Mouse (Mus musculus) liver, embryonic 14.5 days (tissue): ENCODE data around the gene Zbtb1. TPM values are rescaled to one million over a fixed set of nuclear protein-coding genes. Genes with fewer than 3 reads are reported as not detected.

Experiments used
- ATAC-seq: fragments of 200-750 bp; cut with Nextera tagmentation; 2 replicates; pipeline ENCODE4 v1.8.0; 2017; ENCODE audit warnings: moderate number of reproducible peaks, mild to moderate bottlenecking, moderate library complexity; ENCODE audit not compliant: insufficient read depth
- DNase-seq, 3 experiments: peaks; one replicate each; pipeline ENCODE4 v3.0.0-alpha.2; 2012 to 2013; ENCODE audit warnings: low read depth in 3 of 3, low spot score in 3 of 3
- H3K27ac ChIP-seq: fragments of 300-500 bp; sonication (generic); 2 replicates; pipeline ENCODE4 v1.5.1; 2014; ENCODE audit warnings: moderate library complexity, mild to moderate bottlenecking, control low read depth, inconsistent platforms
- H3K27me3 ChIP-seq: fragments of 300-500 bp; sonication (generic); 2 replicates; pipeline ENCODE4 v1.6.1; 2014; ENCODE audit warnings: mild to moderate bottlenecking, low read length, moderate library complexity; ENCODE audit not compliant: control insufficient read depth, insufficient read depth
- H3K36me3 ChIP-seq: fragments of 300-500 bp; sonication (generic); replicated peaks from 2 replicates; pipeline ENCODE4 v1.6.1; 2014; ENCODE audit warnings: low read depth; ENCODE audit not compliant: control insufficient read depth, insufficient read depth
- H3K4me1 ChIP-seq, 2 experiments: fragments of 200-500 bp in 1 of 2; fragments of 300-500 bp in 1 of 2; sonication (generic) in 1 of 2; replicated peaks; 2 replicates each; pipeline ENCODE4 v1.6.1; 2012 to 2014; ENCODE audit warnings: antibody characterized with exemption in 1 of 2, inconsistent platforms in 1 of 2, low read length in 1 of 2; ENCODE audit not compliant: control insufficient read depth in 2 of 2, insufficient read depth in 2 of 2
- H3K4me2 ChIP-seq: fragments of 300-500 bp; sonication (generic); 2 replicates; pipeline ENCODE4 v1.6.1; 2014; ENCODE audit warnings: low read depth, mild to moderate bottlenecking, control low read depth, moderate library complexity
- H3K4me3 ChIP-seq, 2 experiments: fragments of 200-500 bp in 1 of 2; fragments of 300-500 bp in 1 of 2; sonication (generic) in 1 of 2; 2 replicates each; pipeline ENCODE4 v1.5.1; 2012 to 2014; ENCODE audit warnings: low read depth in 2 of 2, low read length in 2 of 2, mild to moderate bottlenecking in 2 of 2, control low read depth in 1 of 2, inconsistent platforms in 1 of 2, moderate library complexity in 1 of 2; ENCODE audit not compliant: insufficient read depth in 1 of 2
- H3K9ac ChIP-seq: fragments of 300-500 bp; sonication (generic); replicated peaks from 2 replicates; pipeline ENCODE4 v1.6.1; 2014; ENCODE audit warnings: mild to moderate bottlenecking, control low read depth, moderate library complexity
- H3K9me3 ChIP-seq: fragments of 300-500 bp; sonication (generic); 2 replicates; pipeline ENCODE4 v1.6.1; 2016; ENCODE audit warnings: low read length, mixed read lengths; ENCODE audit not compliant: control insufficient read depth
- CTCF ChIP-seq: IDR thresholded peaks from 2 replicates; pipeline ENCODE4 v1.5.1; 2016; ENCODE audit warnings: antibody characterized with exemption, low read depth, control low read depth
- EP300 ChIP-seq: IDR thresholded peaks from 2 replicates; pipeline ENCODE4 v1.6.1; 2016; ENCODE audit warnings: antibody characterized with exemption, low read depth
- WGBS: fragments of 180-500 bp; shearing (Covaris S2); extraction: QIAGEN DNeasy Blood & Tissue Kit; methylation state at CpG from one replicate; pipeline ENCODE4 v1.1.7; 2014; ENCODE audit not compliant: insufficient replicate concordance; 5-methylcytosine and 5-hydroxymethylcytosine counted together
- polyA plus RNA-seq, 2 experiments: library from polyadenylated mRNA; depleted of rRNA in 1 of 2; stranded (reverse) in 1 of 2; unstranded in 1 of 2; fragments of >200 nt; fragmentation: Nextera tagmentation in 1 of 2; extraction: Ambion mirVana in 1 of 2; gene quantifications; 2 replicates each; pipeline versions ENCODE4 v1.2.1 to v1.2.3; 2012 to 2014

Zbtb1 gene
- polyA plus RNA-seq, 2 experiments: 2.6 to 3.5 TPM

- no peak overlapping the region for H3K4me2 ChIP-seq
- TF ChIP-seq EP300 (no peak), CTCF (no peak)
- no peak for ATAC-seq
- H3K27ac ChIP-seq: no peak overlapping the region
- H3K9me3 ChIP-seq: no peaks in the 10 kb centered on the region
- H3K9ac ChIP-seq: no peak overlapping the region
- no peak for DNase-seq
- WGBS: 79% methylated on average over 8 of the region's 8 CpGs
- H3K27me3 ChIP-seq: no peaks in the 10 kb centered on the region
- no peaks in the 10 kb centered on the region for H3K4me1 ChIP-seq
- no peaks in the 10 kb centered on the region; the same call in 1 of the 2 replicates for H3K36me3 ChIP-seq
- H3K4me3 ChIP-seq: no peak overlapping the region
Observed at GRCm38 (mm10) chr12:76349680-76350220, 20.3 kb upstream of the Zbtb1 start.

- TF ChIP-seq EP300: no peak
- no peak for TF ChIP-seq CTCF
- Histone ChIP-seq H3K27ac (no peak overlapping the region), H3K27me3 (no peaks in the 10 kb centered on the region), H3K4me2 (no peak overlapping the region; the same call in 1 of the 2 replicates), H3K9me3 (no peaks in the 10 kb centered on the region), H3K36me3 (no peaks in the 10 kb centered on the region), H3K4me3 (no peak overlapping the region), H3K9ac (no peak overlapping the region), H3K4me1 (peaks cover 25% of the 10 kb centered on the region in 2 experiments)
- DNase-seq (no peak), ATAC-seq (no peak)
- 52% methylated on average over 1 of the region's 1 CpGs for WGBS
Observed at GRCm38 (mm10) chr12:76360868-76361267, 9.2 kb upstream of the Zbtb1 start.

- Histone ChIP-seq H3K9ac (peak overlapping the region; percentile 53), H3K4me2 (peak overlapping the region; percentile 58), H3K27ac (peak overlapping the region; percentile 85), H3K36me3 (no peaks in the 10 kb centered on the region), H3K4me3 (peak overlapping the region in 1 of 2 experiments; percentile 6; a peak in 1 of 4 replicates), H3K27me3 (no peaks in the 10 kb centered on the region), H3K9me3 (no peaks in the 10 kb centered on the region), H3K4me1 (peaks cover 27 to 31% of the 10 kb centered on the region in 2 experiments)
- DNase-seq: no peak
- TF ChIP-seq EP300: peak; percentile 55; the same call in 1 of the 2 replicates
- no peak for TF ChIP-seq CTCF
- ATAC-seq: peak; percentile 74
- WGBS: 15% methylated on average over 9 of the region's 9 CpGs
Observed at GRCm38 (mm10) chr12:76361405-76362302, 8.4 kb upstream of the Zbtb1 start.

- Histone ChIP-seq H3K27ac (peak overlapping the region; percentile 85), H3K4me2 (peak overlapping the region; percentile 58), H3K4me3 (peak overlapping the region; percentile 3 to 8; a peak in 2 of 4 replicates), H3K27me3 (no peaks in the 10 kb centered on the region), H3K36me3 (no peaks in the 10 kb centered on the region), H3K9ac (peak overlapping the region; percentile 53), H3K9me3 (no peaks in the 10 kb centered on the region), H3K4me1 (peaks cover 33 to 37% of the 10 kb centered on the region in 2 experiments)
- DNase-seq (no peak), ATAC-seq (no peak)
- 20% methylated on average over 9 of the region's 9 CpGs for WGBS
- TF ChIP-seq EP300 (no peak), CTCF (no peak)
Observed at GRCm38 (mm10) chr12:76362303-76362676, 7.8 kb upstream of the Zbtb1 start.

- Histone ChIP-seq H3K36me3 (no peaks in the 10 kb centered on the region), H3K4me3 (no peak overlapping the region), H3K9ac (no peak overlapping the region; the same call in 1 of the 2 replicates), H3K9me3 (no peaks in the 10 kb centered on the region), H3K4me1 (peaks cover 40 to 46% of the 10 kb centered on the region in 2 experiments), H3K27ac (peak overlapping the region; percentile 35), H3K27me3 (no peaks in the 10 kb centered on the region), H3K4me2 (peak overlapping the region; percentile 99)
- no peak for DNase-seq
- TF ChIP-seq CTCF: no peak
- no peak for TF ChIP-seq EP300
- WGBS: 60% methylated on average over 3 of the region's 3 CpGs
- ATAC-seq: no peak
Observed at GRCm38 (mm10) chr12:76366276-76366675, 3.8 kb upstream of the Zbtb1 start.
